Mouse (Mus musculus) hindbrain, embryonic 13.5 days (tissue): ENCODE data around the gene Prm3. TPM values are rescaled to one million over a fixed set of nuclear protein-coding genes. Genes with fewer than 3 reads are reported as not detected.

Experiments used
- ATAC-seq: fragments of 200-750 bp; cut with Nextera tagmentation; 2 replicates; pipeline ENCODE4 v1.8.0; 2017; ENCODE audit warnings: moderate TSS enrichment; ENCODE audit not compliant: low FRiP score
- H3K27ac ChIP-seq: fragments of 300-500 bp; sonication (generic); 2 replicates; pipeline ENCODE4 v1.5.1; 2015; ENCODE audit warnings: inconsistent platforms, mild to moderate bottlenecking, moderate library complexity
- H3K27me3 ChIP-seq: fragments of 300-500 bp; sonication (generic); 2 replicates; pipeline ENCODE4 v1.6.1; 2015; ENCODE audit warnings: mild to moderate bottlenecking, inconsistent platforms
- H3K36me3 ChIP-seq: fragments of 300-500 bp; sonication (generic); 2 replicates; pipeline ENCODE4 v1.6.1; 2015; ENCODE audit warnings: mild to moderate bottlenecking, inconsistent platforms
- H3K4me1 ChIP-seq: fragments of 300-500 bp; sonication (generic); replicated peaks from 2 replicates; pipeline ENCODE4 v1.6.1; 2015; ENCODE audit warnings: inconsistent platforms
- H3K4me2 ChIP-seq: fragments of 300-500 bp; sonication (generic); 2 replicates; pipeline ENCODE4 v1.6.1; 2015; ENCODE audit warnings: inconsistent platforms, mild to moderate bottlenecking, moderate library complexity
- H3K4me3 ChIP-seq: fragments of 300-500 bp; sonication (generic); 2 replicates; pipeline ENCODE4 v1.5.1; 2015; ENCODE audit warnings: mild to moderate bottlenecking, inconsistent platforms
- H3K9ac ChIP-seq: fragments of 300-500 bp; sonication (generic); 2 replicates; pipeline ENCODE4 v1.6.1; 2015; ENCODE audit warnings: mild to moderate bottlenecking, inconsistent platforms
- H3K9me3 ChIP-seq: fragments of 300-500 bp; sonication (generic); 2 replicates; pipeline ENCODE4 v1.6.1; 2016; ENCODE audit warnings: inconsistent platforms
- WGBS: fragments of 180-500 bp; shearing (Covaris S2); methylation state at CpG from one replicate; pipeline ENCODE4 v1.1.7; 2015; 5-methylcytosine and 5-hydroxymethylcytosine counted together
- polyA plus RNA-seq: library from polyadenylated mRNA; unstranded; fragments of >200 nt; fragmentation: Nextera tagmentation; extraction: Ambion mirVana; gene quantifications from 2 replicates; pipeline ENCODE4 v1.2.1, GENCODE M21; 2015

Prm3 gene
- polyA plus RNA-seq, 1 experiment from 2014 or later, result not detected

GRCm38 (mm10) chr16:10788271-10788670 is 2.4 kb downstream of the Prm3 start, which contains the start of gene Tnp2:
TSS of gene Tnp2 (minus strand) at chr16:10788660.
- WGBS, result 53% methylated on average over 16 of the region's 16 CpGs
- Histone ChIP-seq H3K4me2 (no peak within 1 kb of the TSS), H3K4me3 (no peak within 1 kb of the TSS), H3K4me1 (peaks cover 23% of the 10 kb centered on the region), H3K36me3 (no peaks in the 10 kb centered on the region), H3K27ac (no peak within 1 kb of the TSS), H3K9me3 (no peaks in the 10 kb centered on the region), H3K27me3 (peaks cover 15% of the 10 kb centered on the region), H3K9ac (no peak within 1 kb of the TSS)
- ATAC-seq, result no peak

- H3K36me3 ChIP-seq, result no peaks in the 10 kb centered on the region
- peaks cover 28% of the 10 kb centered on the region for H3K4me1 ChIP-seq
- no peaks in the 10 kb centered on the region for H3K9me3 ChIP-seq
- no peak for ATAC-seq
- H3K27me3 ChIP-seq, result peaks cover 22% of the 10 kb centered on the region
- no peak overlapping the region for H3K4me3 ChIP-seq
- H3K4me2 ChIP-seq, result no peak overlapping the region
- 80% methylated on average over 7 of the region's 7 CpGs for WGBS
- H3K27ac ChIP-seq, result no peak overlapping the region
- H3K9ac ChIP-seq, result no peak overlapping the region
Measured at GRCm38 (mm10) chr16:10787548-10788058, 3.1 kb downstream of the Prm3 start.

GRCm38 (mm10) chr16:10786782-10787547 is 3.7 kb downstream of the Prm3 start:
- Histone ChIP-seq H3K4me3 (no peak overlapping the region), H3K4me2 (no peak overlapping the region), H3K9ac (no peak overlapping the region), H3K36me3 (no peaks in the 10 kb centered on the region), H3K9me3 (no peaks in the 10 kb centered on the region), H3K4me1 (peaks cover 33% of the 10 kb centered on the region), H3K27me3 (peaks cover 24% of the 10 kb centered on the region), H3K27ac (no peak overlapping the region)
- no peak for ATAC-seq
- 60% methylated on average over 4 of the region's 4 CpGs for WGBS

- peak overlapping the region; percentile 62 for H3K4me3 ChIP-seq
- peaks cover 26% of the 10 kb centered on the region for H3K27me3 ChIP-seq
- peak overlapping the region; percentile 95 for H3K4me2 ChIP-seq
- H3K9me3 ChIP-seq, result no peaks in the 10 kb centered on the region
- H3K4me1 ChIP-seq, result peaks cover 37% of the 10 kb centered on the region
- no peaks in the 10 kb centered on the region for H3K36me3 ChIP-seq
- peak overlapping the region; percentile 80 for H3K9ac ChIP-seq
- ATAC-seq, result peak; percentile 15
- WGBS, result 1% methylated on average over 9 of the region's 9 CpGs
- H3K27ac ChIP-seq, result peak overlapping the region; percentile 90
Measured at GRCm38 (mm10) chr16:10786288-10786687, 4.4 kb downstream of the Prm3 start.

GRCm38 (mm10) chr16:10785371-10786231 is 5.1 kb downstream of the Prm3 start, which contains the start of gene Socs1:
TSS of gene Socs1 (minus strand) at chr16:10785536.
- ATAC-seq, result peak; percentile 88
- WGBS, result under 1% methylated on average over 59 of the region's 59 CpGs
- Histone ChIP-seq H3K27me3 (peaks cover 26% of the 10 kb centered on the region), H3K9ac (peak within 1 kb of the TSS; percentile 80), H3K36me3 (no peaks in the 10 kb centered on the region), H3K4me3 (peak within 1 kb of the TSS; percentile 62), H3K9me3 (no peaks in the 10 kb centered on the region), H3K4me2 (peak within 1 kb of the TSS; percentile 95), H3K27ac (peak within 1 kb of the TSS; percentile 90), H3K4me1 (peaks cover 37% of the 10 kb centered on the region)

- peak overlapping the region; percentile 80 for H3K9ac ChIP-seq
- WGBS, result under 1% methylated on average over 49 of the region's 55 CpGs
- H3K4me3 ChIP-seq, result peak overlapping the region; percentile 62
- H3K4me1 ChIP-seq, result peaks cover 37% of the 10 kb centered on the region
- peak overlapping the region; percentile 90 for H3K27ac ChIP-seq
- peak overlapping the region; percentile 95 for H3K4me2 ChIP-seq
- no peaks in the 10 kb centered on the region for H3K36me3 ChIP-seq
- H3K9me3 ChIP-seq, result no peaks in the 10 kb centered on the region
- peak; percentile 89 for ATAC-seq
- H3K27me3 ChIP-seq, result peaks cover 30% of the 10 kb centered on the region
Measured at GRCm38 (mm10) chr16:10784793-10785370, 5.8 kb downstream of the Prm3 start.

- peak; percentile 15 for ATAC-seq
- Histone ChIP-seq H3K27me3 (peaks cover 30% of the 10 kb centered on the region), H3K4me1 (peaks cover 37% of the 10 kb centered on the region), H3K9me3 (no peaks in the 10 kb centered on the region), H3K9ac (peak overlapping the region; percentile 80), H3K36me3 (no peaks in the 10 kb centered on the region), H3K4me3 (peak overlapping the region; percentile 62), H3K27ac (peak overlapping the region; percentile 90), H3K4me2 (peak overlapping the region; percentile 95)
- WGBS, result 3% methylated on average over 81 of the region's 81 CpGs
Measured at GRCm38 (mm10) chr16:10783883-10784792, 6.6 kb downstream of the Prm3 start.

- Histone ChIP-seq H3K4me3 (peak overlapping the region; percentile 62; the same call in 1 of the 2 replicates), H3K27me3 (peaks cover 30% of the 10 kb centered on the region), H3K4me1 (peaks cover 37% of the 10 kb centered on the region), H3K36me3 (no peaks in the 10 kb centered on the region), H3K4me2 (peak overlapping the region; percentile 95), H3K9me3 (no peaks in the 10 kb centered on the region), H3K9ac (no peak overlapping the region), H3K27ac (no peak overlapping the region)
- 72% methylated on average over 8 of the region's 8 CpGs for WGBS
- no peak for ATAC-seq
Measured at GRCm38 (mm10) chr16:10783451-10783850, 7.3 kb downstream of the Prm3 start.

- 68% methylated on average over 1 of the region's 1 CpGs for WGBS
- Histone ChIP-seq H3K4me3 (0 out of 2 replicates have a peak overlapping the region, but pooled peaks have one; percentile 62), H3K9me3 (no peaks in the 10 kb centered on the region), H3K4me2 (peak overlapping the region; percentile 95; the same call in 1 of the 2 replicates), H3K36me3 (no peaks in the 10 kb centered on the region), H3K27ac (no peak overlapping the region), H3K27me3 (peaks cover 30% of the 10 kb centered on the region), H3K4me1 (peaks cover 37% of the 10 kb centered on the region), H3K9ac (0 out of 2 replicates have a peak overlapping the region, but pooled peaks have one; percentile 19)
- ATAC-seq, result no peak
Measured at GRCm38 (mm10) chr16:10783152-10783434, 7.6 kb downstream of the Prm3 start.

- ATAC-seq, result no peak
- no peak overlapping the region for H3K27ac ChIP-seq
- 40% methylated on average over 6 of the region's 6 CpGs for WGBS
- peak overlapping the region; percentile 19; the same call in 1 of the 2 replicates for H3K9ac ChIP-seq
- 0 out of 2 replicates have a peak overlapping the region, but pooled peaks have one; percentile 95 for H3K4me2 ChIP-seq
- H3K27me3 ChIP-seq, result peaks cover 30% of the 10 kb centered on the region
- H3K4me3 ChIP-seq, result no peak overlapping the region
- H3K4me1 ChIP-seq, result peaks cover 37% of the 10 kb centered on the region
- no peaks in the 10 kb centered on the region for H3K9me3 ChIP-seq
- H3K36me3 ChIP-seq, result no peaks in the 10 kb centered on the region
Measured at GRCm38 (mm10) chr16:10782377-10783151, 8.2 kb downstream of the Prm3 start.
